Mouse (Mus musculus) liver, embryonic 14.5 days (tissue): ENCODE results near the gene Aplp2. TPM values are rescaled to one million over a fixed set of nuclear protein-coding genes. Genes with fewer than 3 reads are reported as not detected.
A peak's percentile ranks its signal among the peaks of the same experiment; 100 is the strongest.
"Not testable (repeated sequence)": the region's sequence is repeated elsewhere in the genome, so short reads cannot be mapped to it uniquely, and the experiment has no call there.

Source experiments
- ATAC-seq: fragments of 200-750 bp; cut with Nextera tagmentation; 2 replicates; pipeline ENCODE4 v1.8.0; 2017; ENCODE audit warnings: moderate number of reproducible peaks, mild to moderate bottlenecking, moderate library complexity; ENCODE audit not compliant: insufficient read depth
- DNase-seq, 3 experiments: peaks; one replicate each; pipeline ENCODE4 v3.0.0-alpha.2; 2012 to 2013; ENCODE audit warnings: low read depth in 3 of 3, low spot score in 3 of 3
- H3K27ac ChIP-seq: fragments of 300-500 bp; sonication (generic); 2 replicates; pipeline ENCODE4 v1.5.1; 2014; ENCODE audit warnings: moderate library complexity, mild to moderate bottlenecking, control low read depth, inconsistent platforms
- H3K27me3 ChIP-seq: fragments of 300-500 bp; sonication (generic); 2 replicates; pipeline ENCODE4 v1.6.1; 2014; ENCODE audit warnings: mild to moderate bottlenecking, low read length, moderate library complexity; ENCODE audit not compliant: control insufficient read depth, insufficient read depth
- H3K36me3 ChIP-seq: fragments of 300-500 bp; sonication (generic); replicated peaks from 2 replicates; pipeline ENCODE4 v1.6.1; 2014; ENCODE audit warnings: low read depth; ENCODE audit not compliant: control insufficient read depth, insufficient read depth
- H3K4me1 ChIP-seq, 2 experiments: fragments of 200-500 bp in 1 of 2; fragments of 300-500 bp in 1 of 2; sonication (generic) in 1 of 2; replicated peaks; 2 replicates each; pipeline ENCODE4 v1.6.1; 2012 to 2014; ENCODE audit warnings: antibody characterized with exemption in 1 of 2, inconsistent platforms in 1 of 2, low read length in 1 of 2; ENCODE audit not compliant: control insufficient read depth in 2 of 2, insufficient read depth in 2 of 2
- H3K4me2 ChIP-seq: fragments of 300-500 bp; sonication (generic); 2 replicates; pipeline ENCODE4 v1.6.1; 2014; ENCODE audit warnings: low read depth, mild to moderate bottlenecking, control low read depth, moderate library complexity
- H3K4me3 ChIP-seq, 2 experiments: fragments of 200-500 bp in 1 of 2; fragments of 300-500 bp in 1 of 2; sonication (generic) in 1 of 2; 2 replicates each; pipeline ENCODE4 v1.5.1; 2012 to 2014; ENCODE audit warnings: low read depth in 2 of 2, low read length in 2 of 2, mild to moderate bottlenecking in 2 of 2, control low read depth in 1 of 2, inconsistent platforms in 1 of 2, moderate library complexity in 1 of 2; ENCODE audit not compliant: insufficient read depth in 1 of 2
- H3K9ac ChIP-seq: fragments of 300-500 bp; sonication (generic); replicated peaks from 2 replicates; pipeline ENCODE4 v1.6.1; 2014; ENCODE audit warnings: mild to moderate bottlenecking, control low read depth, moderate library complexity
- H3K9me3 ChIP-seq: fragments of 300-500 bp; sonication (generic); 2 replicates; pipeline ENCODE4 v1.6.1; 2016; ENCODE audit warnings: low read length, mixed read lengths; ENCODE audit not compliant: control insufficient read depth
- CTCF ChIP-seq: IDR thresholded peaks from 2 replicates; pipeline ENCODE4 v1.5.1; 2016; ENCODE audit warnings: antibody characterized with exemption, low read depth, control low read depth
- EP300 ChIP-seq: IDR thresholded peaks from 2 replicates; pipeline ENCODE4 v1.6.1; 2016; ENCODE audit warnings: antibody characterized with exemption, low read depth
- WGBS: fragments of 180-500 bp; shearing (Covaris S2); extraction: QIAGEN DNeasy Blood & Tissue Kit; methylation state at CpG from one replicate; pipeline ENCODE4 v1.1.7; 2014; ENCODE audit not compliant: insufficient replicate concordance; 5-methylcytosine and 5-hydroxymethylcytosine counted together
- polyA plus RNA-seq, 2 experiments: library from polyadenylated mRNA; depleted of rRNA in 1 of 2; stranded (reverse) in 1 of 2; unstranded in 1 of 2; fragments of >200 nt; fragmentation: Nextera tagmentation in 1 of 2; extraction: Ambion mirVana in 1 of 2; gene quantifications; 2 replicates each; pipeline versions ENCODE4 v1.2.1 to v1.2.3; 2012 to 2014

The Aplp2 gene
- polyA plus RNA-seq, 2 experiments = 120 to 163 TPM

- TF ChIP-seq CTCF = no peak
- TF ChIP-seq EP300 = no peak
- H3K36me3 ChIP-seq = peaks cover 52% of the 10 kb centered on the region
- H3K27ac ChIP-seq = no peak overlapping the region
- DNase-seq = no peak
- H3K4me1 ChIP-seq = no peaks in the 10 kb centered on the region
- H3K9ac ChIP-seq = no peak overlapping the region
- H3K4me3 ChIP-seq = no peak overlapping the region
- no peaks in the 10 kb centered on the region for H3K27me3 ChIP-seq
- WGBS = 90% methylated on average over 13 of the region's 13 CpGs
- no peak overlapping the region for H3K4me2 ChIP-seq
- ATAC-seq = no peak
- no peaks in the 10 kb centered on the region for H3K9me3 ChIP-seq
Measured at GRCm38 (mm10) chr9:31167305-31167704, 44.3 kb downstream of the Aplp2 start.

GRCm38 (mm10) chr9:31165505-31165904 lies 46.1 kb downstream of the Aplp2 start:
- not testable (repeated sequence) for H3K4me3 ChIP-seq, H3K27me3 ChIP-seq, DNase-seq, ATAC-seq, H3K4me2 ChIP-seq, H3K9ac ChIP-seq, H3K4me1 ChIP-seq, H3K9me3 ChIP-seq, H3K27ac ChIP-seq
- H3K36me3 ChIP-seq = peaks cover 65% of the 10 kb centered on the region
- TF ChIP-seq CTCF = peak; percentile 15; the same call in 1 of the 2 replicates
- 80% methylated on average over 3 of the region's 3 CpGs for WGBS

- 35% methylated on average over 1 of the region's 1 CpGs for WGBS
- H3K9me3 ChIP-seq = no peaks in the 10 kb centered on the region
- no peak overlapping the region for H3K27ac ChIP-seq
- H3K4me3 ChIP-seq = no peak overlapping the region
- TF ChIP-seq EP300 = no peak
- no peak for TF ChIP-seq CTCF
- no peaks in the 10 kb centered on the region for H3K27me3 ChIP-seq
- no peak overlapping the region for H3K4me2 ChIP-seq
- no peak for DNase-seq
- H3K4me1 ChIP-seq = no peaks in the 10 kb centered on the region
- ATAC-seq = no peak
- H3K9ac ChIP-seq = no peak overlapping the region
- H3K36me3 ChIP-seq = peaks cover 64% of the 10 kb centered on the region
Measured at GRCm38 (mm10) chr9:31163327-31163726, 48.3 kb downstream of the Aplp2 start.

GRCm38 (mm10) chr9:31162911-31163310 lies 48.7 kb downstream of the Aplp2 start:
- no peaks in the 10 kb centered on the region for H3K4me1 ChIP-seq
- ATAC-seq (no peak), DNase-seq (no peak)
- peaks cover 65% of the 10 kb centered on the region for H3K36me3 ChIP-seq
- 20% methylated on average over 1 of the region's 1 CpGs for WGBS
- no peaks in the 10 kb centered on the region for H3K9me3 ChIP-seq
- H3K27me3 ChIP-seq = no peaks in the 10 kb centered on the region
- no peak overlapping the region for H3K4me2 ChIP-seq
- H3K4me3 ChIP-seq = no peak overlapping the region
- TF ChIP-seq CTCF = no peak
- TF ChIP-seq EP300 = no peak
- no peak overlapping the region for H3K27ac ChIP-seq
- H3K9ac ChIP-seq = no peak overlapping the region

GRCm38 (mm10) chr9:31159910-31160309 lies 51.7 kb downstream of the Aplp2 start:
- TF ChIP-seq EP300 (no peak), CTCF (peak; percentile 60)
- H3K4me2 ChIP-seq = no peak overlapping the region
- ATAC-seq (no peak), DNase-seq (peak in 2 of 3 experiments; percentile 9 to 22)
- no peaks in the 10 kb centered on the region for H3K27me3 ChIP-seq
- H3K9ac ChIP-seq = no peak overlapping the region
- peaks cover 71% of the 10 kb centered on the region for H3K36me3 ChIP-seq
- no peaks in the 10 kb centered on the region for H3K9me3 ChIP-seq
- no peak overlapping the region for H3K4me3 ChIP-seq
- H3K4me1 ChIP-seq = no peaks in the 10 kb centered on the region
- 79% methylated on average over 4 of the region's 4 CpGs for WGBS
- H3K27ac ChIP-seq = no peak overlapping the region
